Mouse (Mus musculus) frontal cortex, postnatal 14 days (tissue): ENCODE results near the gene Olfr539.
"Not testable (repeated sequence)": the region's sequence is repeated elsewhere in the genome, so short reads cannot be mapped to it uniquely, and the experiment has no call there.

Experiments
- DNase-seq, 2 experiments: peaks; one replicate each; pipeline ENCODE4 v3.0.0; 2022; ENCODE audit warnings: low spot score in 2 of 2

Gene Olfr539

DNA sequence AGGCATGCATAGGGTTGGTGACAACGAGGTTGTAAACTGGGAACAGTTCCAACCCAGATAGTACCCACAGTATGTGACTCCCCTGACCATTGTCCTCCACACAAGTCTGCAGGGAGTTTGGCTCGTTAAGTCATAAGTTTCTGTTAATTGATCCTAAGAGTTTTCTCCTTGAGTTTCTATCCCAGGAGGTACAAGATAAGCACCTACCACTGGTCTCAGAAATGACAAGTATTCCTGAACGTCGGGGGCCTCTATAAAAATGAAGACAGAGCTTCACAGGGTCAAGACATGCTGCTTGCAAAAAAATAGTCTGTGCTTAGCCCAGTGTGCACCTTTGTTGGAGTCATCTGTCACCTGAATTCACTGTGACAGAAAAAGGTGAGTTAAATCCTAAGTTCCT lies at the start of gene Olfr539:
Gene Olfr539 (plus strand): TSS at position 301 of the 400 bp plus-strand sequence.
- DNase-seq = no peak

GRCm38 (mm10) chr7:140628670-140629069 lies 31.1 kb upstream of the Olfr539 start, which contains the start of gene Olfr61:
TSS of gene Olfr61 (plus strand) at chr7:140628970.
- not testable (repeated sequence) for DNase-seq

- no peak for DNase-seq
Observed at GRCm38 (mm10) chr7:140630559-140630958, 29.2 kb upstream of the Olfr539 start.

DNA sequence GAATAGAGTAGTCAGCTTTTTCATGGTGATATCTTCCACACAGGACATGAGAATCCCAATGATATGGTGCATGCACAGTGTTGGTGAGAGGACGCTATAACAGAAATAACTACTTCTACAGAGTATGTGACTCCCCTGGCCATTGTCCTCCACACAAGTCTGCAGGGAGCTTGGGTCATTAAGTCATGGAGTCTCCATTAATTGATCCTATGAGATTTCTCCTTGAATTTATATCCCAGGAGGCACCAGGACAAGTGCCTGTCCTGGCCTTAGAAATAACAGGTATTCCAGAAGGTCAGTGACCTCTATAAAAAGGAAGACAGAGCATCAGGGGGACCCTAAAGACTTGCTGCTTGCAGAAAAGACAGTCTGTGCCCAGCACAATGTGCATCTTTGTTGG lies 13.6 kb upstream of the Olfr539 start, which contains the start of gene Olfr53:
Gene Olfr53 (plus strand): TSS at position 301 of the 400 bp plus-strand sequence.
- no peak for DNase-seq

DNA sequence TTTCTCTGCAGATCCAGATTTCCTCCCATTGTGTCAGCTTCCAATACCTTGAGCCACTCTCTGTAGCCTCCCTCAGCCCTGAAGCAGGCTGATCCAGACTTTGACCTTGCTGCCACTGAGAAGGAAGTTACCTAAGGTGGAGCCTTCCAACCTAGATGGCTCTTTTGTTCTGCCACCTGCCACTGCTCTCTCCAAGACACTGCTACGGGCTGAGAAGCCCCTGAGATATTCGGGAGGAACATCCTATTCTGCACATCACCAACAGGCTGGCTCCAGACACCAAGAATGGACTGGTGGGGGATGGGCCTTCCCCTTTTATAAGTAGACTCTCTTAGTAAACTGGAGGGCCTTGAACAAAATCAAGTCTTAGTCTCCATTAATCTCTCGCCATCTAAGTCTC lies 11.0 kb downstream of the Olfr539 start:
- not testable (repeated sequence) for DNase-seq

GRCm38 (mm10) chr7:140675863-140676262 lies 16.1 kb downstream of the Olfr539 start:
- no peak for DNase-seq

- not testable (repeated sequence) for DNase-seq
Observed at GRCm38 (mm10) chr7:140679591-140679990, 19.9 kb downstream of the Olfr539 start.

- no peak for DNase-seq
Observed at GRCm38 (mm10) chr7:140681651-140682050, 21.9 kb downstream of the Olfr539 start, which contains the start of gene Olfr45. TSS of gene Olfr45 (plus strand) at chr7:140681951.

DNA sequence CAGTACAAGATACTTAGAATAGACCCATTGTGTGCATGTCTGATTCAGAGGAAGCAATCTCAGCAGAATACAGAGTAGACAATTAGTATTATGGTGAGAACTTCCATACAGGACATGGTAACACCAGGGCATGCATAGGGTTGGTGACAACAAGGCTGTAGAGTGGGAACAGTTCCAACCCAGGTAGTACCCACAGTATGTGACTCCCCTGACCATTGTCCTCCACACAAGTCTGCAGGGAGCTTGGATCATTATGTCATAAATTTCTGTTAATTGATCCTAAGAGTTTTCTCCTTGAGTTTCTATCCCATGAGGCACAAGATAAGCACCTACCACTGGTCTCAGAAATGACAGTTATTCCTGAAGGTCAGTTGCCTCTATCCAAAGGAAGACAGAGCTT lies 37.2 kb downstream of the Olfr539 start, which contains the start of gene Olfr541:
Gene Olfr541 (plus strand): TSS at position 301 of the 400 bp plus-strand sequence.
- no peak for DNase-seq

- DNase-seq = no peak
Observed at GRCm38 (mm10) chr7:140706348-140706747, 46.6 kb downstream of the Olfr539 start.

GRCm38 (mm10) chr7:140707536-140708284 lies 48.0 kb downstream of the Olfr539 start:
- DNase-seq = no peak

- DNase-seq = no peak
Observed at GRCm38 (mm10) chr7:140717155-140718055, 57.7 kb downstream of the Olfr539 start.

- DNase-seq = no peak
Observed at GRCm38 (mm10) chr7:140721095-140721494, 61.4 kb downstream of the Olfr539 start.

- no peak for DNase-seq
Observed at GRCm38 (mm10) chr7:140725558-140725957, 65.8 kb downstream of the Olfr539 start.
